Mouse (Mus musculus) mature B cell (primary cell): ENCODE measurements around the gene Lcat.

Experiments
- in situ Hi-C: fragments of 300-500 bp; cut with MboI; formaldehyde crosslinking; loops from 2 replicates; pipeline ENCODE4 v1.14.3; 2019

Gene Lcat

DNA sequence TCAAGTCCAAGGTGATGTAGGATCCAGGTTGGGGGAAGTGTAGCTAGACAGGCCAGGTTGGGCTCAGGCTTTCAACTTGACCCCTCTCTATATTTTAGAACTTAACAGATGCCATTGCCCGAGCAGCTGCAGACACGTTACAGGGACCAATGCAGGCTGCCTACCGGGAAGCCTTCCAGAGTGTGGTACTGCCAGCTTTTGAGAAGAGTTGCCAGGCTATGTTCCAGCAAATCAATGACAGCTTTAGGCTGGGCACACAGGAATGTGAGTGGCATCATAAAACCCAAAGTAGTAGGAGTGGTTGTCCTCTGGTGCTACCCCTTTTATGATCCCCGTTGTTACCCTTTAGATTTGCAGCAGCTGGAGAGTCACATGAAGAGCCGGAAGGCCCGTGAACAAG lies 52.3 kb downstream of the Lcat start:
- in situ Hi-C loops, result no loop called here

GRCm38 (mm10) chr8:105889756-105890465 lies 53.3 kb downstream of the Lcat start:
- in situ Hi-C loops, result no loop called here
